Mouse (Mus musculus): ENCODE data around the gene Pttg1ip.
A peak's percentile ranks its signal among the peaks of the same experiment; 100 is the strongest.

- TF ChIP-seq MYOD1 (IDR thresholded peaks at IDR 0.05; ENCODE audit: control insufficient read depth, insufficient read length, low read depth), result no peak
- TF ChIP-seq CTCF (IDR thresholded peaks at IDR 0.05; ENCODE audit: control insufficient read depth, insufficient read depth, insufficient read length), result peak; percentile 19
- peak; percentile 19 for TF ChIP-seq MAX (IDR thresholded peaks at IDR 0.05)
- TF ChIP-seq MYOG (IDR thresholded peaks at IDR 0.05; ENCODE audit: control insufficient read depth, extremely low read depth, insufficient read length), result no peak
- TF ChIP-seq USF1 (IDR thresholded peaks at IDR 0.05; ENCODE audit: low read depth), result no peak
Measured at GRCm38 (mm10) chr10:77590812-77591211, 9.3 kb downstream of the Pttg1ip start.
